Mouse (Mus musculus): ENCODE data around the gene Pdx1.

Pdx1 gene

DNA sequence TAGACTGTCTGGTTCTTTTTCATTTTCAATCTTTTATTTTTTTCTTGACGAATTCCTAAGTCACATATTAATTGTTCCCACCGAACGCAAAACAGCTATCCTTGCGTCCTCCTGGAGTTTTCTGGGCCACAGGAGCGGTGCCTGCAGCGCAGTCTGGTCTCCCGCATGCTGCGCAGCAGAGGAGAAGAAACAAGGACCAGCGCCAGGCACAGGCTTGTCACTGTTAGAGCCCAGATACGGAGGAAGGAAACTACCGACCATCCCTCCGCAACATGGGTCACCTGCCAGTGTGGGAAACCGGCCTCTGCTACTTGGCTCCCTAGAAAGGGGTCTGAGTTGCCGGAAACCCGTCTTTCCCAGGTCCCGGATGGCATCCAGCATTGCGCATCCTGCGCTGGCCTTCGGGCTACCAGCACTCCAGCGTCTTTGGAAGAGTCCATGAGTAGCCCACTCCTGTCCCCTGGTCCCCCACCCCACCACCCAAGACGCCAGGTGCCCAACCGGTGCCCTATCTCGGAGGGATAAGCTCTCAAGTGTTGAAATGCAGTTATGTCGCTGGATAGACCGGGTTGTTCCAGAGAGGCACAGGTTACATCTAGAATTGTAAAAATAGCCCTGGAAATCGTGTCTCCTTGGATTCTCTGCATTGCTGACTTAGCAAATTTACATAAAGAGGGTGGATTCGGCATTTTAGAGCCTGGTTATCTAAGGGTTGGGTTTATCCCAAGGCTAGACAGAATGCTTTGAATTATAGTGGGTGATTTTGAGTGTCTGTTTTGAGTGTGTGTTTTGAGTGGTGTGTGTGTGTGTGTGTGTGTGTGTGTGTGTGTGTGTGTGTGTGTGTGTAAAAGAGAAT, 43.3 kb downstream of the Pdx1 start:
- DNase-seq: no peak

DNA sequence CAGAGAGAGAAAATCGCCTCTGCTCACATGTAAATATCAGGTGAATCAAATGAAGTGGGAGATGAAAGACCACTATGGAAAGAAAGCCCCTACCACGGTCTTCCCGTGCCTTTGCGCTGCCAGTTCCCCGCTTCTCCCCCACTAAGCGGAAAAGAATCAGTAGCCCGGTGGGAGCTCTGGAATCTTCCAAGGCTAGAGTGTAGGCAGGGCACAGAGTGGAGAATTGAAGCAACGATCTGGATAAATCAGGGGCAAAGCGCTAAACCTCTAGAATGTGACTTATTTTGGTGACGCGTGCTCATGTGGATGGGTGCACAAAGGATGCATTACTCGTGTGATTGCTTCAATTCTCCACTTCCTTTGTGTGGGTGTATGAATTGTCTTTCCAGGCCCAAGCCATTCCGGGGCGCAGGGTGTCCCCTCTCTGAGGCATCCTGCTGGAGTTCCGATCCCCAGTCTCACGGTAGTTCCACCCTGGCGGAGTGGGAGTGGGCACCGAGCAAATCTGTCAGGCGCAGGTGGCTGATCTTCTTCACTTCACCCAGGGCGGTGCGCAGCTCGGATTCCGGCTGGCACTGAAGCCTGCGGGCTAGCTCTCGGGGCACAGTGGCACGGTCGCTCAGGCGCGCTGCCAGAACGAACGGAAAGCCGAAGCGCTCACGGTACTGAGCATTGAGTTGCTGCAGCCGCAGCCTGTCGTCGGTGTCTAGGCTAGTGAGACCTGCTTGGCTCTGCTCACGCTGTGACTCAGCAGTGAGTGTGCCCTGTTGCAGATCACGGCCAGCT, 45.1 kb downstream of the Pdx1 start:
- DNase-seq: no peak

DNA sequence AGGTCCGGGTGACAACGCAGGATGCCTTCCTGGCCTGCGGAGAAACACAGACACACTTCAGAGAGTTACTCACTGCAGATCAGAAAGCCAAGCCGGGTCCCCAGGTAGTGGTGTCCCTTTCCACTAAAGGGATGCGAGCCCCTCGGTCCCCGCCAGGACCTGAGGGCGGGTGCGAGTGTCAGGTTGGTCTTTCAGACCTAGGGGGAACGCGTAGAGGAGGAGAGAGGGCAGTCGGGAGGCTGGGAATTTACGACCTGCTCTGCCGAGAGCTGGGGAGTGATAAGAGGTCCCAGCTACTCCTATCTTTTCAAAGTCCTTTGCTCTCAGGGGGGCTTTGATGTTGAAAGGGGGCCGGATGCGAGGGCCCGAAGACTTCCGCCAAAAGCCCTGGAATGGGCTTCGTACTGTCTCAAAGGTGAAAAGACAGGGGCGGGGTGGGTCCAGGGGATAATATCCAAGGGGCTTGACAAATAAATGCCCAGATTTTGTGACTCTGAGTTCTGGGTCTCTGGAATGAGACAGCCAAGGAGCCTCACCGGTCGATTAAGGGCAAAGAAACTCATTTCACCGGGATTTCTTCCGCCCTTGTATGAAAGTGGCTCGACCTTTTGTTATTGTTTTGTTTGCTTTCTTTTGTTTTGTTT, 45.8 kb downstream of the Pdx1 start:
- no peak for DNase-seq

DNA sequence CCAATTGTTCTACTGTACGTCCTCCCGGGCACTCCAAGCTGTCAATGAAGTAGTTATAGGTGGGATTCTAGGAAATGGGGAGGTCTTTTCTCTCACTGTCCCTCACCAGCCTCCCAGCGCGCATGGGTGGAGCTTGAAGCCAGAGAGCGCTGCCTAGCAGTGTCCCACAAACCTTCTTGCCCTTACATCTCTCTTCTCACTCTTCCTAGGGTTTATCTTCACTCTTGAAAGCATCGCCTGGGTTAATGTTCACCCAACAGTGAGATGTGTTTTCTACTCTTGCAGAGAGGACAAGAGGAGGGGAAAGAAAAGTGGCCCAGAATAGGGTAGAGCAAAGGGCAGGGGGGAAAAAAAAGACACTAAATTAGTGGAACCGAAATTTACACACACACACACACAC, 47.6 kb downstream of the Pdx1 start:
- no peak for DNase-seq

DNA sequence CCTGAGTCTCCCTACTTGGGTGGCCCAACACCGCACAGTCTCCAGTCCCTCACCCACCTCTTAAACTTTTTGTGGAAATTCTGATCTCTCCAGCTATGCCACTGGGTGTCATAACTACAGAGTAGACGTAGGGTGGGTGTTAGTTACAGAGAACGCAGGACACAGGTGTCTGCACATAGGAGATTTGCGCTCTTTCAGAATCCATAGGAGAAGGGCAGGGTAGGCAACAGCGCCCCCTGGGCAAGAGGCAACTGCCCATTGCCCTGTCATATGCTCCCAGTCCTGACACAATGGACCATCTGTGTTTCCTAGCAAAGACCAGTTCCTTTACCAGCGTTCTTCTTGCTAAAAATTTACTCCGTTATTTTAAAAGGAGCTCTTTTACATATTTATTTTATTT, 48.2 kb downstream of the Pdx1 start:
- peak; percentile 18 for DNase-seq

DNA sequence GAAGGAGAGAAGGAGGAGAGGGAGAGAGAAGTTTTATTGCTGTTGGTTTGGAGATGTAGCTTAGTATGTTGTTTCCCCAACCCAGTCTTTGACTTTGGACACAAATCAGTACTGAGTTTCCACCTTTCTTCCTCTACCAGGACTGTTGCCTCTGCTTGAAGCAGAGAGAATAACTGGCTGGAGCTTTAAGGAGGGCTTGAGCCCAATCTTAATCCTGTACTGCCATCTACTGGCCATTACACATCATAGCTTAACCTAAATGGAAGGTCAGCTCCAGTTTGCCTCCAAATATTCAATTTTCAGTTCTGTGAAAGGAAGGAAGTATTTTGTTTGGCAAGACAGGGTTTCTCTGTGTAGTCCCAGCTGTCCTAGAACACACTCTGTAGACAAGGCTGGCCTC, 49.9 kb downstream of the Pdx1 start:
- peak; percentile 62 for DNase-seq

DNA sequence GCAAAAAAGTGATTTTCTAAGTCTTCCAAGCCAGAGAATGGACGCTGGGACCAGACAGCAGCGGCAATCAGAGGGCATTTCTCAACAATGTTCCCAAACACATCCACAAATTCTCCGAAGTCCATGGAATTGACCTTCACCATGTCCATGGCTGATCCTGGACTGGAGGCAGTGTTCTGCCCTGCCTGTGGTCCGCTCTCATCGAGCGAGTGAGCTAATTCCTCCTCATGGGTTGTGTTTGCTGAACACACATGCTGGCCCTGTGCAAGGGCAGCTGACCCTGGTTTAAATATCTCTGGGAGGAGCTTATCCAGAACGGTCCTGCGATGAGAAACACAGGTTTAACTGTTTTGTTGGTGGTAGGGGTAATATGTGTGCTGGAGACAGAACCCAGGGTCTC, 52.4 kb downstream of the Pdx1 start, which contains the start of gene Urad:
Gene Urad, minus strand, starts transcription at position 258 of the 400 bp plus-strand sequence.
- no peak for DNase-seq

DNA sequence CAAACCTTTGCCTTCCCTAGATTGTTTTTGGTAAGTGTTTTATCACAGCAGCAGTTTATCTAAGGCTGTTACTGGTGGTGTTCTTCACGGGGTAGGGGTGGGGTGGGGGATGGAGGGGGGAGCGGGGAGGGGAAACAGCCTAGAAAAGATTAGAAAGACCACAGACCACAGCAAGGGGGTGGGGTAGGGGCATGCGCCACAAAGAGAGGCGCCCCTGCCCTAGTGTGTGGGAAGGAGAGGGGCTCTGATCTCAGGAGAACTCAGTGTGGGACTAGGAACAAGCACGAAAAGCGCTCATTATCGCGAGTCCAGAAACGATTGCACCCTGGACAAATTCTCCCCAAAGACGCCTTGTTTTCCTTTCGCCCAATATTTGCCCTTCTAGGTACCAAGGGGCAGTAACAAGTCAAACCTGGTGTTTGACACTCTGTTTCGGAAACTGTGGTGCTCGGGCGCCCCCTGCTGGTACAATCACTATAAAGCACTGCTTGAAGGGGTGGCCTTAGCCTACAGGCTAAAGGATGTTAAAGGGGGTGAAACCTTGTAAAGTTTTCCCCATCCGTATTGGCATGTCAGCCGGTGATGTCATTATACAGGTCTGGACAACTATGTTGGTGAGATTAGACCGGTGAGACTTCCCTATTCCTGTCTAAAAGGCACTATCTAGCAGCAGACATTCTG, 53.6 kb downstream of the Pdx1 start:
- peak; percentile 75 for DNase-seq
